1 mouse cellular context compared by ENCODE assay signal in the genomic region with DNA sequence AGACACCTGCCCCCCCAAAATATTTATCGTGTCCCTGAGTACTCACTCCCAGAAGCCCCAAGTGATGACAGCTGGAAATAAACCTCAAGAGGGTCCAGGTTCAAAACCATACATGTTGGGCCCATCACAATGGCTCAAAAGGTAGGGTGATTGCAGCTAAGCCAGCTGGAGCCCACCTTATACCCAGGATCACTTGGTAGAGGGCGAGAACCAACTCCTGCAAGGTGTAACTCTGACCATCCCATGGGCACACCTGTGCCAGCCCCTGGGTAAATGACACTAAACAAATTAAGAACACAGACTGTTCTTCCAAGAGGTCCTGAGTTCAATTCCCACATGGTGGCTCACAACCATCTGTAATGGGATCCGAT.
TF ChIP-seq lines count a peak whose summit lies in the region.

No protein-coding gene starts in this region.

TF ChIP-seq in ES-E14, 5 proteins besides CTCF, POLR2A, EP300 and RAD21:
- TF ChIP-seq MAFK (IDR thresholded peaks at IDR 0.05; ENCODE audit: insufficient read depth, low read depth, low read length) (no peak), ZNF384 (IDR thresholded peaks at IDR 0.05; ENCODE audit: low read depth, low read length) (no peak)
TF ChIP-seq in ES-E14: peak in this region for 0.
